Mouse (Mus musculus) ES-E14 (cell line): ENCODE results near the gene Tbc1d8. TPM values are rescaled to one million over a fixed set of nuclear protein-coding genes. Genes with fewer than 3 reads are reported as not detected.

Source experiments
- DNase-seq: peaks from one replicate; pipeline ENCODE4 v3.0.0-alpha.2; 2013; ENCODE audit warnings: low read depth, low spot score
- H3K27ac ChIP-seq: 2 replicates; pipeline ENCODE4 v1.5.1; 2012; ENCODE audit warnings: low read depth, mild to moderate bottlenecking, low read length, moderate library complexity, mixed read lengths; ENCODE audit not compliant: poor library complexity, insufficient read depth, severe bottlenecking
- H3K36me3 ChIP-seq: 2 replicates; pipeline ENCODE4 v1.6.1; 2012; ENCODE audit warnings: mild to moderate bottlenecking, low read length, moderate library complexity, mixed read lengths; ENCODE audit not compliant: control insufficient read depth, poor library complexity, insufficient read depth, severe bottlenecking
- H3K4me1 ChIP-seq, 2 experiments: fragments of 150-350 bp in 1 of 2; sonication (generic) in 1 of 2; 2 replicates each; pipeline ENCODE4 v1.6.1; 2012; ENCODE audit warnings: low read length in 2 of 2, mild to moderate bottlenecking in 1 of 2, mixed read lengths in 1 of 2; ENCODE audit not compliant: control insufficient read depth in 2 of 2, insufficient read depth in 2 of 2, poor library complexity in 1 of 2
- H3K4me3 ChIP-seq, 2 experiments: fragments of 150-350 bp in 1 of 2; sonication (generic) in 1 of 2; 2 replicates each; pipeline ENCODE4 v1.5.1; 2012; ENCODE audit warnings: low read length in 2 of 2, low read depth in 1 of 2, mild to moderate bottlenecking in 1 of 2, mixed read lengths in 1 of 2; ENCODE audit not compliant: insufficient read depth in 1 of 2, poor library complexity in 1 of 2, severe bottlenecking in 1 of 2
- H3K9ac ChIP-seq: 2 replicates; pipeline ENCODE4 v1.6.1; 2012; ENCODE audit warnings: low read depth, mild to moderate bottlenecking, low read length, mixed read lengths; ENCODE audit not compliant: poor library complexity, insufficient read depth, severe bottlenecking
- H3K9me3 ChIP-seq: fragments of 150-350 bp; sonication (generic); 2 replicates; pipeline ENCODE4 v1.6.1; 2012; ENCODE audit warnings: low read depth, mild to moderate bottlenecking, low read length; ENCODE audit not compliant: control insufficient read depth, insufficient read depth
- CHD2 ChIP-seq: IDR thresholded peaks from 2 replicates; pipeline ENCODE4 v1.6.1; 2014; ENCODE audit warnings: mild to moderate bottlenecking, low read depth, low read length, inconsistent platforms
- HCFC1 ChIP-seq: IDR thresholded peaks from 2 replicates; pipeline ENCODE4 v1.6.1; 2012; ENCODE audit warnings: low read length, inconsistent platforms, borderline replicate concordance; ENCODE audit not compliant: insufficient read depth
- MAFK ChIP-seq: IDR thresholded peaks from 2 replicates; pipeline ENCODE4 v1.6.1; 2014; ENCODE audit warnings: mild to moderate bottlenecking, low read depth, low read length, inconsistent platforms; ENCODE audit not compliant: insufficient read depth
- ZC3H11A ChIP-seq: IDR thresholded peaks from 2 replicates; pipeline ENCODE4 v1.6.1; 2012; ENCODE audit warnings: low read depth, mild to moderate bottlenecking, inconsistent platforms, low read length, borderline replicate concordance
- ZNF384 ChIP-seq: IDR thresholded peaks from 2 replicates; pipeline ENCODE4 v1.6.1; 2012; ENCODE audit warnings: low read depth, low read length, inconsistent platforms
- in situ Hi-C, 2 experiments: fragments of 600-800 bp; cut with MboI; formaldehyde crosslinking; loops; one replicate each; pipeline ENCODE4 v1.15.1; 2025; ENCODE audit warnings: low sequenced_read_pairs in 2 of 2, inconsistent platforms in 1 of 2; ENCODE audit not compliant: unreplicated experiment in 2 of 2
- total RNA-seq: library from RNA; depleted of rRNA; stranded (reverse); fragments of 300-350 nt; gene quantifications from 2 replicates; pipeline ENCODE4 v1.2.3, GENCODE M21; 2012

The Tbc1d8 gene
- total RNA-seq, 1 experiment: 6.1 TPM

DNA sequence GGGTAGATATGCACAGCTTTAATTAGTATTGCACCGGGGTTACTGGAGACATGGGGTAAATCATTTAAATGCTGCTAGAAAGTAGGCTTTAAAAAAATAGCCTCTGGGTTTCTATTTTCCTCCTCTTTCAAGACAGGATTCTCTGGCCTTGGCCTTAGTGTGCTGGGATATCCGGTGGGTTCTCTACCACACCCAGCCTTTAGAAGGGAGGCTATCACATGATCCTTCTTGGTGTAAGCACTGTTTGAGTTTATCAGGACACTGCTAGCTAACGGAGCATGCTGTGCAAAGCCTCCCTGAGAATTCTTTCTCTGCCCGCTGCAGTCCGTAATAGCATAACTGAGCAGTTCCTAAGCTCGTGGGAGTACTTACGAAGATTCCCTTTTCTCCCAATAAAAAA is 129.1 kb downstream of the Tbc1d8 start:
- 0 out of 4 replicates have a peak, but pooled peaks cover 1 to 4% of the 10 kb centered on the region in 2 experiments for H3K4me1 ChIP-seq
- no peak overlapping the region for H3K4me3 ChIP-seq
- in situ Hi-C loops: loop anchor here (5.0 to 25.0 kb wide), 2 partner anchors 332 to 337 kb away; no protein-coding TSS in a partner anchor
- H3K9ac ChIP-seq: no peak overlapping the region
- no peak for TF ChIP-seq ZC3H11A
- TF ChIP-seq ZNF384: no peak
- no peak for TF ChIP-seq HCFC1
- no peak for TF ChIP-seq MAFK
- no peak for TF ChIP-seq CHD2
- no peak overlapping the region for H3K27ac ChIP-seq
- H3K9me3 ChIP-seq: no peaks in the 10 kb centered on the region
- DNase-seq: no peak
- no peaks in the 10 kb centered on the region for H3K36me3 ChIP-seq

DNA sequence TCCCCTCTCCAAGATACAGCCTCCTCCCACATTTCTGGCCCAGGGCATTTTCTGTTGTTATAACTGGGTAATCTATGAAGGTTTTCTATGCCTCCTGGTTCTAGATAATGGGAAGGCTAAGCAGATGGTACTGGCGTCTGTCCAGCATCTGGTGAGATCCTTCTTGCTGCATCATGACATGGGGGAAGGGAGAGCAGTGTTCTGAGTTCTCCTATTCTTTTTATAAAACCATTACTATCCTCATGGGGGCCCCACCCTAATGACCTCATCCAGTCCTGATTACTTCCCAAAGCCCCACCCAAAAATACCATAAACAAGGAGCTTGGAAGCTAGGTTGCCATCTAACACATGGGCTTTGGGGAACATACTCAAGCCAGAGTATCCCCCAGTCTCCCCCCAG is 129.6 kb downstream of the Tbc1d8 start:
- H3K36me3 ChIP-seq: no peaks in the 10 kb centered on the region
- in situ Hi-C loops: loop anchor here (5.0 to 25.0 kb wide), 2 partner anchors 332 to 337 kb away; no protein-coding TSS in a partner anchor
- no peak for TF ChIP-seq CHD2
- no peak for TF ChIP-seq HCFC1
- no peak overlapping the region for H3K4me3 ChIP-seq
- DNase-seq: no peak
- H3K4me1 ChIP-seq: 0 out of 4 replicates have a peak, but pooled peaks cover 1 to 4% of the 10 kb centered on the region in 2 experiments
- H3K9ac ChIP-seq: no peak overlapping the region
- no peaks in the 10 kb centered on the region for H3K9me3 ChIP-seq
- H3K27ac ChIP-seq: no peak overlapping the region

DNA sequence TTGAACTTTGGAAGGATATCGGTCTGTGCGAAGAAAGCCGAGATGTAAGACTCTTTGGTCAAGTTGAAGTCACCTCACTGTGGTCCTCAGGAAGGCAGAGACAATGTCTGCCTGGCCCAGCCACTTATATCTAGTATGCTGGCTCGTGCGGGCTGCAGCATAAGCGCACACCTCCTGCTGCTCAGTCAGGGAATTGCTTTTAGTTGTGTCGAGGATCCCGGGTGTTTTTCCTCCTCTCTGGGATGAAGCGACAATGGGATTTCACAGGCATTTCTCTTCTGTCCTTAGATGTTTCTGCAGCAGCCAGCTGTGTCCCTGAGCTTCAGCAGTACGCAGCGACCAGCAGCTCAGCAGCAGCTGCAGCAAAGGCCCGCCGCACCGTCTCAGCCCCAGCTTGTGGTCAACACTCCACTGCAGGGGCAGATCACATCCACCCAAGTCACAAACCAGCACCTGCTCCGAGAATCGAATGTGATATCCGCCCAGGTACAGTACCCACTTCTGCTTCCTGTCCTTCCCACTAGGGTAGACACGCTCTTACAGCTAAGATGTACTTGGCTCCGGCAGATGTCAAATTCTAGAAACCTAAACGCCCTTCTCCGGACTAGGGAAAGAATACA is 133.5 kb downstream of the Tbc1d8 start:
- in situ Hi-C loops: loop anchor here (5.0 to 25.0 kb wide), 2 partner anchors 328 to 333 kb away; no protein-coding TSS in a partner anchor
- Histone ChIP-seq H3K27ac (no peak overlapping the region), H3K36me3 (no peaks in the 10 kb centered on the region), H3K4me1 (0 out of 4 replicates have a peak, but pooled peaks cover 1 to 4% of the 10 kb centered on the region in 2 experiments), H3K4me3 (peak overlapping the region; percentile 18 to 22; a peak in 2 of 4 replicates), H3K9me3 (no peaks in the 10 kb centered on the region), H3K9ac (0 out of 2 replicates have a peak overlapping the region, but pooled peaks have one; percentile 0)
- no peak for DNase-seq
- no peak; the same call in 1 of the 2 replicates for TF ChIP-seq ZC3H11A
- TF ChIP-seq ZNF384: no peak
- TF ChIP-seq HCFC1: no peak
- no peak for TF ChIP-seq CHD2

DNA sequence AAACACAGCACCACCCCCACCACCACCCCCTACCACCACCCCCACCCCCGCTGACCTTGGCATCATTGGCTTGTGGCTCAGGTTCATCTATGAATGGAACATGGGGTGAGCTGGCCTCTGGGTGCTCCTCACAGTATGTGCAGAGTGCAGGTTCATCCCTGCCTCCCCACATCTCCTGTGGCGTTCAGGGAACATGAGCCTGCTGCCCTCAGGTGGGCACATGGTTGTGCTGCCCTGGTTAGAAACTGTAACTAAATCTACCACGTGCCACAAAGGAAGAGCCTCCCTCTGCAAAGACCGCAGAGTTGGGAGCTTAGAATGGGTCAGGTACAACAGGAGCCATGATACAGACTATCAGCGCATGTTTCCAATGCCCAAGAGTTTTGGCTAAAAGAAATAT is 135.3 kb downstream of the Tbc1d8 start:
- Histone ChIP-seq H3K4me3 (no peak overlapping the region), H3K4me1 (no peaks in the 10 kb centered on the region), H3K9ac (no peak overlapping the region), H3K9me3 (no peaks in the 10 kb centered on the region), H3K27ac (no peak overlapping the region), H3K36me3 (no peaks in the 10 kb centered on the region)
- TF ChIP-seq ZNF384 (no peak), CHD2 (no peak), HCFC1 (no peak), MAFK (no peak), ZC3H11A (no peak)
- in situ Hi-C loops: loop anchor here in 1 of 2 experiments (25.0 kb wide), 1 partner anchor 331 kb away; no protein-coding TSS in a partner anchor
- no peak for DNase-seq
